Mouse (Mus musculus) neutrophil, adult 65 days (primary cell): ENCODE results near the gene E130218I03Rik. TPM values are rescaled to one million over a fixed set of nuclear protein-coding genes. Genes with fewer than 3 reads are reported as not detected.

Source experiments
- total RNA-seq: library from RNA; stranded (reverse); gene quantifications from 2 replicates; pipeline ENCODE4 v1.2.4, GENCODE M21; 2023

The E130218I03Rik gene
- total RNA-seq = not detected in 2 replicates

GRCm38 (mm10) chr4:134243516-134244250 is at the start of gene E130218I03Rik:
Gene E130218I03Rik (plus strand): TSS chr4:134243662.

GRCm38 (mm10) chr4:134202904-134203303 is 40.6 kb upstream of the E130218I03Rik start, which contains the start of gene Gm7534:
Gene Gm7534 (minus strand): TSS chr4:134203004.

GRCm38 (mm10) chr4:134227194-134227593 is 16.3 kb upstream of the E130218I03Rik start, which contains the start of gene Catsper4:
Gene Catsper4 (minus strand): TSS chr4:134227383.

GRCm38 (mm10) chr4:134238279-134238651 is 5.2 kb upstream of the E130218I03Rik start, which contains the start of gene Cnksr1:
Gene Cnksr1 (minus strand): TSS chr4:134238399.

GRCm38 (mm10) chr4:134245148-134245843 is 1.8 kb downstream of the E130218I03Rik start, which contains the start of gene Zfp593:
Gene Zfp593 (minus strand): TSS chr4:134245592.

GRCm38 (mm10) chr4:134246719-134247258 is 3.3 kb downstream of the E130218I03Rik start, which contains the start of gene Gm30191:
Gene Gm30191 (plus strand): TSS chr4:134246935.

GRCm38 (mm10) chr4:134253722-134254324 is 10.4 kb downstream of the E130218I03Rik start, which contains the start of gene Grrp1:
Gene Grrp1 (minus strand): TSS chr4:134254106.

GRCm38 (mm10) chr4:134287575-134288025 is 44.1 kb downstream of the E130218I03Rik start, which contains the start of gene Pdik1l:
Gene Pdik1l (minus strand): TSS chr4:134287895.

Other genes with a start within 250 kb of the E130218I03Rik start
- 55.6 and 75.5 TPM in 2 replicates for gene Dhdds, start 242.7 kb upstream of the E130218I03Rik start, total RNA-seq
- gene Lin28a, start 224.8 kb upstream of the E130218I03Rik start, total RNA-seq = 51.1 and 63.5 TPM in 2 replicates
- not detected in 2 replicates for gene Zfp683, start 189.8 kb upstream of the E130218I03Rik start, total RNA-seq
- gene Crybg2, start 182.8 kb upstream of the E130218I03Rik start, total RNA-seq = 0.69 and 2.8 TPM in 2 replicates
- gene Cd52, start 148.6 kb upstream of the E130218I03Rik start, total RNA-seq = 1,176 and 1,704 TPM in 2 replicates
- 10.6 and 11.1 TPM in 2 replicates for gene Ubxn11, start 141.1 kb upstream of the E130218I03Rik start, total RNA-seq
- 858 and 1,045 TPM in 2 replicates for gene Sh3bgrl3, start 114.9 kb upstream of the E130218I03Rik start, total RNA-seq
- 11.3 and 11.6 TPM in 2 replicates for gene Cep85, start 56.5 kb upstream of the E130218I03Rik start, total RNA-seq
- not detected in 2 replicates for gene Gm7534, start 40.7 kb upstream of the E130218I03Rik start, total RNA-seq
- gene Catsper4, start 16.3 kb upstream of the E130218I03Rik start, total RNA-seq = not detected in 2 replicates
- not detected in 2 replicates for gene Cnksr1, start 5.3 kb upstream of the E130218I03Rik start, total RNA-seq
- gene Zfp593, start 1.9 kb downstream of the E130218I03Rik start, total RNA-seq = 3.5 and 3.6 TPM in 2 replicates
- not detected in 2 replicates for gene Gm30191, start 3.3 kb downstream of the E130218I03Rik start, total RNA-seq
- not detected in 2 replicates for gene Grrp1, start 10.4 kb downstream of the E130218I03Rik start, total RNA-seq
- gene Pdik1l, start 44.2 kb downstream of the E130218I03Rik start, total RNA-seq = 9.7 and 11.7 TPM in 2 replicates
- gene Trim63, start 71.5 kb downstream of the E130218I03Rik start, total RNA-seq = not detected in 2 replicates
- gene Slc30a2, start 99.5 kb downstream of the E130218I03Rik start, total RNA-seq = not detected in 2 replicates
- gene Extl1, start 140.2 kb downstream of the E130218I03Rik start, total RNA-seq = not detected in 2 replicates
- 16.5 and 22.8 TPM in 2 replicates for gene Pafah2, start 152.7 kb downstream of the E130218I03Rik start, total RNA-seq
- 167 and 169 TPM in 2 replicates for gene Stmn1, start 224.7 kb downstream of the E130218I03Rik start, total RNA-seq